Mouse (Mus musculus) spleen, adult 2 months (tissue): ENCODE measurements at regions not wholly inside any gene's neighbourhood (a gene's known extent, or its start where the extent isn't known, plus 50 kb on each side); places are given as distances from the start of the nearest gene placed in this dataset.

ENCODE experiments used
- CTCF ChIP-seq: fragments of 200-500 bp; IDR thresholded peaks from 2 replicates; pipeline ENCODE4 v1.5.1; 2011; ENCODE audit warnings: mild to moderate bottlenecking, inconsistent platforms; ENCODE audit not compliant: insufficient read depth, insufficient read length, insufficient replicate concordance; ENCODE audit errors: extremely low read depth
- POLR2A ChIP-seq: fragments of 200-500 bp; IDR thresholded peaks from 2 replicates; pipeline ENCODE4 v1.6.1; 2011; ENCODE audit warnings: low read depth, low read length, inconsistent platforms

DNA sequence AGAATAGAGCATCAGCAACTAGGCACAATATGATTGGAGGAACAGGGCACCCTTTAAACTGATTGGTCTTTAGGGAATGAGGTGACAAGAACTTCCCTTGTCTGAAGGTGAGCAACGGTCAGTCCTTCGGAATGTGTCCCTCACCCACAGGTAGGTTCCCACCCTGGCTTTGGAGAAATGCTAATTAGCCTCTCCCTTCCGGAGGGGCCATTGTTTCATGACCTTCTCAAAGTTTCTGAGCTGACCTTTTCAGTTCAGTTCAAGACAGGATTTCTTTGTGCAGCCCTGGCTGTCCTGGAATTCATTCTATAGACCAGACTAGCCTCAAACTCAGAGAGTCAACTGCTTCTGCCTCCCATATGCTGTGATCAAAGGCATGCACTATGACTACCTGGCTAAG lies 53.5 kb upstream of the Klf9 start:
- TF ChIP-seq CTCF (no peak), POLR2A (no peak)
